Mouse (Mus musculus) right cerebral cortex, postnatal 25 days (tissue): ENCODE results near the gene Stk11ip.

Source experiments
- DNase-seq: peaks from one replicate; pipeline ENCODE4 v3.0.0; 2022

Gene Stk11ip

GRCm38 (mm10) chr1:75544351-75544750, 23.0 kb downstream of the Stk11ip start:
- DNase-seq, result no peak

- DNase-seq, result peak; percentile 80
Measured at GRCm38 (mm10) chr1:75545965-75546956, 24.9 kb downstream of the Stk11ip start, which contains the start of gene Slc4a3. Gene Slc4a3 (plus strand): TSS chr1:75546266.

- no peak for DNase-seq
Measured at GRCm38 (mm10) chr1:75547351-75547750, 26.0 kb downstream of the Stk11ip start.

- no peak for DNase-seq
Measured at GRCm38 (mm10) chr1:75548083-75548482, 26.8 kb downstream of the Stk11ip start.

GRCm38 (mm10) chr1:75548871-75549270, 27.5 kb downstream of the Stk11ip start:
- DNase-seq, result no peak

- DNase-seq, result peak; percentile 7
Measured at GRCm38 (mm10) chr1:75549289-75550279, 28.3 kb downstream of the Stk11ip start.

GRCm38 (mm10) chr1:75550586-75550985, 29.3 kb downstream of the Stk11ip start:
- DNase-seq, result no peak

GRCm38 (mm10) chr1:75555680-75556079, 34.4 kb downstream of the Stk11ip start:
- peak; percentile 23 for DNase-seq

GRCm38 (mm10) chr1:75556143-75556781, 34.9 kb downstream of the Stk11ip start:
- DNase-seq, result peak; percentile 47

- DNase-seq, result no peak
Measured at GRCm38 (mm10) chr1:75557041-75557440, 35.7 kb downstream of the Stk11ip start.

- no peak for DNase-seq
Measured at GRCm38 (mm10) chr1:75558388-75559178, 37.3 kb downstream of the Stk11ip start.

- peak; percentile 94 for DNase-seq
Measured at GRCm38 (mm10) chr1:75559212-75559925, 38.0 kb downstream of the Stk11ip start.

- no peak for DNase-seq
Measured at GRCm38 (mm10) chr1:75560206-75560913, 39.0 kb downstream of the Stk11ip start.

- no peak for DNase-seq
Measured at GRCm38 (mm10) chr1:75561221-75561897, 40.0 kb downstream of the Stk11ip start.

- DNase-seq, result no peak
Measured at GRCm38 (mm10) chr1:75561898-75562238, 40.5 kb downstream of the Stk11ip start.

- DNase-seq, result no peak
Measured at GRCm38 (mm10) chr1:75564102-75564501, 42.8 kb downstream of the Stk11ip start.

- DNase-seq, result no peak
Measured at GRCm38 (mm10) chr1:75564916-75565315, 43.6 kb downstream of the Stk11ip start.

GRCm38 (mm10) chr1:75565616-75566015, 44.3 kb downstream of the Stk11ip start:
- no peak for DNase-seq

GRCm38 (mm10) chr1:75570403-75570802, 49.1 kb downstream of the Stk11ip start:
- no peak for DNase-seq

- no peak for DNase-seq
Measured at GRCm38 (mm10) chr1:75572776-75573175, 51.4 kb downstream of the Stk11ip start.
